Mouse (Mus musculus): Measurements from ENCODE around the gene Pbx2.

DNA sequence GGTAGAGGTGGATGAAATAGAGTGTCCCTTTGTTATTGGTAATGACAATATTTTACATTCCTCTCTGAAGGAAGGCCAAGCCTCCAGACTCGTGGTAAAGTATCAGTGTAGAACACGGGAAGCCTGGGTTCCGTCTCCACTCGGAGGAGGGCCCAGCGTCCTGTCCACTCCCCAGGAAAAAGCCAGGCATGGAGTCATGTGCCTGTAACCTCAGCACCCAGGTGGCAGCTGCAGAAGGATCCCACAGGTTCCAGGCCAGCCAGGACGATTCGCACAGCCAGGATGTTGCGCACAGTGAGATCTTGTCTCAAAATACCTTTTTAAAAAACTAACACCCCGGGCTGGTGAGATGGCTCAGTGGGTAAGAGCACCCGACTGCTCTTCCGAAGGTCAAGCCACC, 27.7 kb upstream of the Pbx2 start:
- TF ChIP-seq POLR2A (IDR thresholded peaks at IDR 0.05; ENCODE audit: insufficient read length, low read depth) (no peak), CEBPB (IDR thresholded peaks at IDR 0.05; ENCODE audit: insufficient read depth, poor library complexity, severe bottlenecking) (no peak), USF1 (IDR thresholded peaks at IDR 0.05; ENCODE audit: low read depth) (no peak), MYOG (IDR thresholded peaks at IDR 0.05; ENCODE audit: control insufficient read depth in 1 of 3, insufficient read depth in 1 of 3, insufficient read length in 2 of 3, low read depth in 2 of 3) (no peak), TCF12 (IDR thresholded peaks at IDR 0.05; ENCODE audit: insufficient read depth, poor library complexity, severe bottlenecking) (no peak)

Measured in myocyte (in vitro differentiated cells).